Mouse (Mus musculus): ENCODE data around the gene Fmnl2.

DNA sequence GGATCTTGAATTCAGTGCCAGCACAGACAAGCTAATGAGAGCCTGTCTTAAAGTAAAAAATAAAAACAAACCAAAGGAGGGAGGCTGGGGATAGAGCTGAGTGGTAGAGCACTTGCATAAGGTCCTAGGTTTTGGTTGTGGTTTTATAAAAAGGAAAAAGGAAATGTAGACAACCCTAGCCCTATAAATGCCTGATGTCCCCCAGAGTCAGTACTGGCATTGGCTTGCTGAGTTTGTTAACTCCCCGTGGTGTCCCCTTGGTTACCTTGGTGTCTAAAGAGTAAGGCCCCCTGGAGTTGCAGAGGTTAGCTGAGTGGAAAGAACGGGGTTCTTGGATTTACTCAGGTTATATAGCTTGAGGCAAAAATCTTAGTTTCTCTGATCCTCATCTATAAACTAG is 55.7 kb downstream of the Fmnl2 start:
- TF ChIP-seq CTCF (IDR thresholded peaks at IDR 0.05; ENCODE audit: control insufficient read depth, insufficient read depth, insufficient read length) = no peak
- no peak for TF ChIP-seq MAX (IDR thresholded peaks at IDR 0.05)
- TF ChIP-seq MYOG (IDR thresholded peaks at IDR 0.05; ENCODE audit: control insufficient read depth, extremely low read depth, insufficient read length) = no peak
- TF ChIP-seq MYOD1 (IDR thresholded peaks at IDR 0.05; ENCODE audit: control insufficient read depth, insufficient read length, low read depth) = no peak
- no peak for TF ChIP-seq CEBPB (IDR thresholded peaks at IDR 0.05; ENCODE audit: low read depth)
- no peak for TF ChIP-seq USF1 (IDR thresholded peaks at IDR 0.05; ENCODE audit: low read depth)
